Mouse (Mus musculus) embryonic stem cell, embryonic (primary cell): ENCODE data around the gene Hp1bp3.

ENCODE experiments used
- CTCF ChIA-PET, 4 experiments: fragments of 300-600 bp in 2 of 4; fragments of 350-600 bp in 2 of 4; sonication (Branson Sonifier 250); formaldehyde crosslinking; loops; one replicate each; lab custom pipeline; 2022; ENCODE audit warnings: inconsistent platforms in 2 of 4; lab: Charles Lee
- POLR2A ChIA-PET, 4 experiments: fragments of 300-600 bp in 2 of 4; fragments of 350-600 bp in 2 of 4; sonication (Branson Sonifier 250); formaldehyde crosslinking; loops; one replicate each; lab custom pipeline; 2022; ENCODE audit warnings: antibody characterized with exemption in 4 of 4, inconsistent platforms in 1 of 4; lab: Charles Lee

Hp1bp3 gene

GRCm38 (mm10) chr4:138217441-138217840 is 1.3 kb downstream of the Hp1bp3 start:
- POLR2A ChIA-PET, result interaction anchor here in 3 of 4 experiments (0.5 to 2.4 kb wide), 15 partner anchors 8 to 485 kb away, joined by 3 to 20 read pairs (median 5); partner anchors contain the start of genes Ddost (in 3 of the 3), Kif17 (in 1 of the 3) and Sh2d5 (in 1 of the 3)
- CTCF ChIA-PET, result interaction anchor here in 2 of 4 experiments (1.0 to 1.4 kb wide), 3 partner anchors 65 to 307 kb away, joined by 3 to 6 read pairs (median 3); no protein-coding TSS in a partner anchor

GRCm38 (mm10) chr4:138217951-138218685 is 2.0 kb downstream of the Hp1bp3 start:
- POLR2A ChIA-PET, result interaction anchor here in 3 of 4 experiments (0.5 to 2.3 kb wide), 6 partner anchors 10 to 199 kb away, joined by 4 to 7 read pairs (median 4); no protein-coding TSS in a partner anchor
- CTCF ChIA-PET, result interaction anchor here in 1 of 4 experiments (0.6 kb wide), 1 partner anchor 177 kb away, joined by 6 read pairs; no protein-coding TSS in a partner anchor

GRCm38 (mm10) chr4:138219331-138219730 is 3.2 kb downstream of the Hp1bp3 start:
- CTCF ChIA-PET, result no interaction called here
- POLR2A ChIA-PET, result interaction anchor here in 2 of 4 experiments (1.1 to 2.3 kb wide), 3 partner anchors 10 to 28 kb away, joined by 4 to 7 read pairs (median 4); no protein-coding TSS in a partner anchor

- CTCF ChIA-PET, result no interaction called here
- POLR2A ChIA-PET, result interaction anchor here in 2 of 4 experiments (0.9 to 1.4 kb wide), 3 partner anchors 8 to 13 kb away, joined by 3 read pairs; no protein-coding TSS in a partner anchor
These were observed 4.7 kb downstream of the Hp1bp3 start for GRCm38 (mm10) chr4:138220761-138221160.

GRCm38 (mm10) chr4:138221406-138221805 is 5.3 kb downstream of the Hp1bp3 start:
- POLR2A ChIA-PET, result no interaction called here
- CTCF ChIA-PET, result no interaction called here

- POLR2A ChIA-PET, result interaction anchor here in 1 of 4 experiments (1.1 kb wide), 1 partner anchor 11 kb away, joined by 4 read pairs; no protein-coding TSS in a partner anchor
- CTCF ChIA-PET, result interaction anchor here in 3 of 4 experiments (0.7 to 1.2 kb wide), 3 partner anchors 46 to 337 kb away, joined by 3 to 5 read pairs (median 3); no protein-coding TSS in a partner anchor
These were observed 6.3 kb downstream of the Hp1bp3 start for GRCm38 (mm10) chr4:138222396-138222795.

GRCm38 (mm10) chr4:138223623-138224022 is 7.5 kb downstream of the Hp1bp3 start:
- POLR2A ChIA-PET, result interaction anchor here in 1 of 4 experiments (0.5 kb wide), 1 partner anchor 130 kb away, joined by 5 read pairs; no protein-coding TSS in a partner anchor
- CTCF ChIA-PET, result interaction anchor here in 1 of 4 experiments (1.3 kb wide), 1 partner anchor 37 kb away, joined by 3 read pairs; no protein-coding TSS in a partner anchor

GRCm38 (mm10) chr4:138246756-138247665 is 30.9 kb downstream of the Hp1bp3 start:
- ChIA-PET CTCF (interaction anchor here (0.5 to 2.2 kb wide), 9 partner anchors 10 to 193 kb away, joined by 3 to 11 read pairs (median 4); no protein-coding TSS in a partner anchor), POLR2A (interaction anchor here in 3 of 4 experiments (0.5 to 1.9 kb wide), 8 partner anchors 9 to 1613 kb away, joined by 3 to 7 read pairs (median 4); no protein-coding TSS in a partner anchor)

- POLR2A ChIA-PET, result interaction anchor here (0.6 to 5.2 kb wide), 23 partner anchors 11 to 473 kb away, joined by 3 to 28 read pairs (median 3); partner anchors contain the start of gene Hp1bp3 (in 2 of the 4)
These were observed 34.2 kb downstream of the Hp1bp3 start, which contains the start of the genes Sh2d5 and Kif17 for GRCm38 (mm10) chr4:138250088-138250960. TSS of gene Sh2d5 (plus strand) at chr4:138250403. TSS of gene Kif17 (plus strand) at chr4:138250435.

GRCm38 (mm10) chr4:138251819-138252218 is 35.7 kb downstream of the Hp1bp3 start:
- CTCF ChIA-PET, result interaction anchor here in 3 of 4 experiments (0.6 to 1.7 kb wide), 6 partner anchors 16 to 178 kb away, joined by 3 to 6 read pairs (median 4); partner anchors contain the start of gene Hp1bp3 (in 1 of the 3)
- POLR2A ChIA-PET, result interaction anchor here in 3 of 4 experiments (0.6 to 5.2 kb wide), 14 partner anchors 9 to 893 kb away, joined by 3 to 28 read pairs (median 3); partner anchors contain the start of genes Ddost (in 1 of the 3) and Hp1bp3 (in 1 of the 3)

More at GRCm38 (mm10) chr4:138250088-138250960, 34.2 kb downstream of the Hp1bp3 start, which contains the start of the genes Sh2d5 and Kif17:
- CTCF ChIA-PET, result interaction anchor here in 3 of 4 experiments (0.5 to 2.3 kb wide), 12 partner anchors 12 to 619 kb away, joined by 3 to 11 read pairs (median 3); no protein-coding TSS in a partner anchor

GRCm38 (mm10) chr4:138252231-138252630 is 36.1 kb downstream of the Hp1bp3 start:
- ChIA-PET POLR2A (interaction anchor here in 3 of 4 experiments (0.6 to 5.2 kb wide), 12 partner anchors 8 to 893 kb away, joined by 3 to 28 read pairs (median 4); partner anchors contain the start of genes Ddost (in 1 of the 3) and Hp1bp3 (in 1 of the 3)), CTCF (interaction anchor here in 3 of 4 experiments (0.6 to 1.7 kb wide), 5 partner anchors 16 to 177 kb away, joined by 3 to 6 read pairs (median 4); partner anchors contain the start of gene Hp1bp3 (in 1 of the 3))

- ChIA-PET POLR2A (no interaction called here), CTCF (interaction anchor here in 1 of 4 experiments (0.7 kb wide), 1 partner anchor 10 kb away, joined by 7 read pairs; no protein-coding TSS in a partner anchor)
These were observed 41.1 kb downstream of the Hp1bp3 start for GRCm38 (mm10) chr4:138257116-138257687.

- ChIA-PET CTCF (interaction anchor here in 2 of 4 experiments (0.6 to 1.3 kb wide), 3 partner anchors 24 to 1998 kb away, joined by 3 to 4 read pairs (median 4); no protein-coding TSS in a partner anchor), POLR2A (interaction anchor here in 2 of 4 experiments (0.5 to 4.8 kb wide), 3 partner anchors 8 to 716 kb away, joined by 3 to 28 read pairs (median 5); partner anchors contain the start of genes Kif17 (in 1 of the 2) and Sh2d5 (in 1 of the 2))
These were observed 42.6 kb downstream of the Hp1bp3 start for GRCm38 (mm10) chr4:138258663-138259062.

GRCm38 (mm10) chr4:138259482-138259881 is 43.4 kb downstream of the Hp1bp3 start:
- POLR2A ChIA-PET, result interaction anchor here in 1 of 4 experiments (4.8 kb wide), 1 partner anchor 8 kb away, joined by 28 read pairs; the partner anchor contains the start of genes Kif17 and Sh2d5

More at GRCm38 (mm10) chr4:138259482-138259881, 43.4 kb downstream of the Hp1bp3 start:
- CTCF ChIA-PET, result interaction anchor here in 2 of 4 experiments (1.1 to 1.3 kb wide), 2 partner anchors 23 kb away, joined by 3 to 4 read pairs; no protein-coding TSS in a partner anchor
